Mouse (Mus musculus) heart, adult 9 months (tissue): ENCODE data around the gene Dpp6.
A peak's percentile ranks its signal among the peaks of the same experiment; 100 is the strongest.

Source experiments
- DNase-seq, 2 experiments: peaks; one replicate each; pipeline ENCODE4 v3.0.0; 2022; ENCODE audit warnings: low spot score in 2 of 2

Dpp6 gene

DNA sequence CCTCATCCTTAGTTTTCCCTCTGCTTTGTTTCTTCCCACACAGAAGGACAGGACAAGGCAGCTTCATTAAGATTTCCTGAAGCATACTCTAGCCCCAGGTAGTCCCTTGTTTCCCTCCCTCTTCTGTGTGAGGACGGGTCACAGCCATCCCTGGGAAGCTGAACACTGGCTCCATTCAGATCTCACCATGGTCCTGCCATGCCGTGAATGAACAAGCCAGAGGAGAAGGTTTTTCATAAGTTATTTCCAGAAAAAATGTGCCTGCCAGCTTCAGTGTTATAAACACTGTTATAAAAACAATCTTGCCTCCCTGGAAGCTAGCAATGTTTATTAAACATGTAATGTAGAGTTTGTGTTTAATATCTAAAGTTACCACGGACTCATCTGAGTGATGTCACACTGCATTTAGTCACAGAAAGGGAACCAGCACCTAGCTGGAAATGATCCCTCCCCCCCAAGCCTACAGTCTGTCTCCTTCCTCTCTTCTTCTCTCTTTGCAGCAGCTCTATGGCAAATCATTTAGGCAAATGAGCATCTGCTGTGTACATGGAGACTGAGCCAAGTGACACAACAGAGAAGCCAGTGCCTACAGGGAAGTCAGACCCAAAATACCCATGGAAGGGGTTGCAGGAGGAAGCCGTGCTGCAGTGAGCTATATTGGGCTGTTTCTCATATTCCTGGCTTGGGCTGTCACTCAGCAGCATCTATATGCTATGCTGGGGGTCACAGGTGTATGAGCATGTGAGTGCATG is 128.3 kb downstream of the Dpp6 start:
- DNase-seq = no peak

DNA sequence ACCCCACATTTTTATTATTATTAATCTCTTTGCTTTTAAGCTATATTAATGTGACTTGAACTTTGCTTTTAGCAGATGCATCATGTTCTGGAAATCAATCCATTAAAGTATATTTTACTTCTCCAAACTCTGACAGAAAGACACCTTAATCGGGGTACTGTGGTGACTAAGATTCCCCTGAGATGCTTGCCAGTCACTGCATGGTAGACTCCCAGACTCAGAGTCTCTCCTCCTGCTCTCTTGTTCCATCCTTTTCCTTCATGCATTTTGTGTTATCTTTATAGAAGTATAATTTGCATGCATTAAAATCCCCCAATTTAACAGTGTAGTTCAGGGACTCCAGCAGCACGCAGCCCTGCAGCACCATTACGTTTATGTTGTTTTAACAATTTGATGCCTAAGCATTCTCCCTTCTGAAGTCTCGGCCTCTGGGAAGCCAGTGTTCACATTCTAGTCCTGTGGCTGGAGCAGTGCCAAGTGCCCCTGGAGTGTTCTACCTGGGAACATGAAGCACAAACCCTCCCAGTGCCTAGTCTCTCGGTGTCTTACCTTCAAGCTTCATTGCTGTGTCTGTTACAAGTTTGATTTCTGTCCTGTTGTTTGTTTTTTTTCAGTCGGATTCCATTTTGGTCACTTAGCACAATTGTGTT is 153.1 kb downstream of the Dpp6 start:
- DNase-seq = no peak

GRCm38 (mm10) chr5:26973166-26973565 is 156.2 kb downstream of the Dpp6 start:
- no peak for DNase-seq

- no peak for DNase-seq
Measured at GRCm38 (mm10) chr5:26979348-26979747, 162.3 kb downstream of the Dpp6 start.

GRCm38 (mm10) chr5:26979755-26980154 is 162.8 kb downstream of the Dpp6 start:
- DNase-seq = no peak

DNA sequence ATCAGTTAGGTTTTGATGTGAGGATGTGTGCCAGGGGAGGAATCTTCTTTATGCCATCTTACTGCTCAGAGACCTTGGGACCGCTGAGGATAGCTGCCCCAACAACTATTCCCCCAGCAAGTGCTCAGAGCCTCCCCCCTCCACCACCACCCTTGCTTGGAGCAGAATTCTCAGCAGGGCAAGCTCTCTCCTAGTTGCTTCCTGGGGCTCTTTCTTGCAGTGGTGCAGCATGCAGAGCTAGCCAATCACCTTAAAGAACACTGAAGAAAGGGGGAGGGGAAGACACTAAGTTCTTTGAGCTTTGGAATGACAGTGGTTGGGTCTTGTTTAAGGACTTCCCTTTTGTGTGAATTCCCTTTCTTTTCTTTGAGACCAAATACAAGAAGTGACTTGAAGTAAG is 168.1 kb downstream of the Dpp6 start:
- no peak for DNase-seq

DNA sequence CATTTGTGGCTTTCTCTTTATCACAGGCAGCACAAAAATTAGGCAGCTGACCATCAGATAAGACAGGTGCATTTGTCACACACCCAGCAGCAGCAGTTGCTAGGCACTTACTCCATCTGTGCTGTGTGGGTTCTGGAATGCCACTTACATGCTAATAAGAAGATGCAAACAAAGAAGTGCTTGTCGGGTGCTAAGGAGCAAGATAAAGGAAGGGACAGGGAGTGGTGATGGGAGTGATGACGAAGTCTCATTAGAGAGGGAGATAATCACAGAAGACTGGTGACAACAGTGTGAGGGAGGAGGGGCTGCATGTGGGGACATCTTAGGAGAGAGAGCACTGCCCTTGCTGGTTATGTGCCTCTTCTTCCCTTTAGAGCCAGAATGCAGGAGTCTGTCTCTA is 174.6 kb downstream of the Dpp6 start:
- DNase-seq = no peak

DNA sequence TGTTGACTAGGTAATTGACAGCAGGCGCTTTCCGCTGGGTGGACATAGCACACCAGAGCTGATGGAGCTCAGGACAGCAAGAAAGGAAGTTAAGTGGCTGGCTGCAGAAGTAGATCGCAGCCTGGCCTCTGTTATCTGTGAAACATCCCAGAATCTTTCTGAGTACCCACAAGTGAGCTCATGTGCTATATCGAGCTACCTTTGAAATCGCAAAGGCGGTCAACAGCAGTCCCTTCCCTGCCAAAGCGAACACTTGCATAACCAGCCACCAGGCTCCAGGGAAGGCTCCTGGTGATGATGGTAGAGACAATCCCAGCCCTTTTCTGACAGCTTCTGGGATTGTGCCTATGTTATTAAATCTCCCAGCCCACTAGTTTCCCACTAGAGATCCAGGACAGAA is 186.5 kb downstream of the Dpp6 start:
- DNase-seq = peak in 1 of 2 experiments; percentile 1

DNA sequence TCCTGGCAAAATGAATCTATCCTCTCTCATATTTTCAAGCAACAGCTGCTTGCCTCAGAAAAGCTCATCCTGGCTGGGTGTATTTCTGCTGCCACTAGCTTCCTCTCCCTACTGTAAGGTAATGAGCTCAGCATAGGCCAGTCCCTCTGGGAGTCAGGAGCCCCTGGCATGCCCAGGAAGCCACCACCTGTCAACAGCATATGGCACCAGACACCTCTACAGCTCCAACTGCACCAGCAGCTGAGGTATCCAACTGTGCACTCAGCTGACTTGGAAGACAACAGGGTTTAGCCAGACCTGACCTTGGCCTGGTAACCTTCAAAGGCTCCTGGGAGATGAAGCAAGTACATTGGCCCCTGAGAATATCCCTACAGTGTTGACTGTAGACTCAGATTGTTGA is 192.2 kb downstream of the Dpp6 start:
- peak; percentile 5 to 9 for DNase-seq

GRCm38 (mm10) chr5:27010582-27010981 is 193.6 kb downstream of the Dpp6 start:
- no peak for DNase-seq

GRCm38 (mm10) chr5:27018314-27018956 is 201.4 kb downstream of the Dpp6 start:
- DNase-seq = no peak

DNA sequence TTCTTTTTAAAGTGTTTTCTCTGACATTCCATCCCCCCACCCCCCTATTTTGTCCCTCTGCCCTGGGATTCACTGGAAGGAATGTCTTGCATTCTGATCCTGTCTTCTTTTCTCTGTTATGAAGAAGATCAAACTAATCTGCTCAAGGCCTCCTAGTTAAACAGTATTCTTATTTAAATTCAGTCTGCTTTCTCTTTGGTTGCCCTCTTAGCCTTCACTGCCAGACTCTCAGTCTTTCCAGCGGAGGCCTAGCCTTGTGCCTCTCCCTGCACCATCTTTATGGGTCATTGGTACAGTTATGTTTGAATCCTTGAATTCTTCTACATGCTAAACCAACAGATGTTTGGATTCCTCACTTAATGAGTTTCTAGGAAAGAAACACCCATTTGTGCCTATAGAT is 211.6 kb downstream of the Dpp6 start:
- no peak for DNase-seq

- DNase-seq = no peak
Measured at GRCm38 (mm10) chr5:27029784-27030183, 212.8 kb downstream of the Dpp6 start.

- no peak for DNase-seq
Measured at GRCm38 (mm10) chr5:27034858-27035257, 217.9 kb downstream of the Dpp6 start.

DNA sequence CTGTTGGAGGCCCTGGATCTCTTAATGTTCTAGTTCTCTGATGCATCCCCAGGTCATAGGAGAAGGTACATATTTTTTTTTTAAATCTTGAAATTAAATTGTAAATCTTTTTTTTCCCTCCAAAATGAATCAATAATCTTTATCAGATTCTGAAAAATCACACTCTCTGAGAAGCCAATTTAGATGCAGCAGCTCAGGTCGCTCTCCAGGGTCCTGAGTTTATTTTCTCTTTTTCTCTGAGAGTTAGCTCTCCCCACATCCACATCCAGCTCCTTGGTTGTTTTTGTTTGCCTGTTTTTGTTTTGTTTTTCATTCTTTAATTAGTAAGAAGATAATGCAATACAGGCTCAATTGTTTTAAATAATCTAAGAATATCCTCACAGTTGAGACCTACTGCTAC is 218.3 kb downstream of the Dpp6 start:
- DNase-seq = no peak

DNA sequence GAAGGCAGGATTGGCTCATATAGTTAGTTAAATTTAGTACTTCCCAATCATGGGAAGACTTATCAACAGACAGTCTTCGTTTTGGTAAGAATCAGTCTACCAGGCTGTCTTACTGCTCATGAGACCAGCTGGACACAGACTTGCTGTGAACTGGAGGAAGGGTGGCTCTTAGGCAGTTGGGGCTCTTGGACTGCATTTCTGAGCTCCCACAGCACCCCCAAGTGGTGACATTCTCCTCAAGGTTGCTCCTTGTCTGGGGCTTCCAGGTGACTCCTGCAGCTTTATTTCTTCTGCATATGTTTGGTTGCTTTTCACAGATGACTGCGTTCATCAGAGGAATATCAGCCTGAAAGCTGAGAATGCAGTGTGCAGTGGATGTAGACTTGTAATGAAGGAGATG is 218.9 kb downstream of the Dpp6 start:
- no peak for DNase-seq

DNA sequence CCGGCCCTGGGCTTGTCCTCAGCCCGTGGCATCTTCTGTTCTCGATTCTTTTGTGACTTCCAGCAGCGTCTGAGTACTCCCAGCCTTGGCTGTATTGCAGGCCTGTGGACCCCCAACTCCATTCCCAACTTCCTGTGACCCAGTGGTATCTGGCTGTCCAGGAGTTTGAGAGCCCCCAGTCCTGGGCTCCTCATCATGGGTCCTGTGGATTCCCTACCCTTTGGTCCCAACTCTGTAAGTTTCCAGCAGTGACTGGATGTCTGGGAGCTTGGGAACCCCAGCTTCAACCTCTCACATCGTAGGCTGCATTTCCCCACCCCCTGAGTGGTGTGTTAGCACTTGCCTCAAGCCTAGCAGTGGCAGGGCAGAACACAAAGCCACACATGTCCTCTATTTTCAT is 220.8 kb downstream of the Dpp6 start:
- no peak for DNase-seq

DNA sequence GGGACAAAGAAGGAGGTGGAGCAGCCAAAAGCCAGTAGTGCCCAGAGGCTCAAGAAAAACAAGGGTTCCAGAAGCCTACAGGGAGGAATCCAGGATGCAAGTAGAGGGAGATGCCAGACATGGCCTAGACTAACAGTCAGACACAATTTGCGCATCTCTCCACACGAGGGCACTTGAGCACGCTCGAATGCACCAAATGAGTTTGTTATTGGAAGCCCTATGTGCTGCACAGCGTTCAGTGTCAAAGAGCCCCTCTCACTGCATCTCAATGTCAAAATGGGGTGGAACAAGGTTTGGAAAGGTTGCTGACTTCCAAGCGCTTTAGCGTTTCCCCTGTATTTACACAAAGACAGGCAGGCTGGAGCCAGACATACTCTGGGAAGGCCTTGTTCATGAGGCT is 231.2 kb downstream of the Dpp6 start:
- DNase-seq = no peak

- DNase-seq = no peak
Measured at GRCm38 (mm10) chr5:27048926-27049325, 231.9 kb downstream of the Dpp6 start.

DNA sequence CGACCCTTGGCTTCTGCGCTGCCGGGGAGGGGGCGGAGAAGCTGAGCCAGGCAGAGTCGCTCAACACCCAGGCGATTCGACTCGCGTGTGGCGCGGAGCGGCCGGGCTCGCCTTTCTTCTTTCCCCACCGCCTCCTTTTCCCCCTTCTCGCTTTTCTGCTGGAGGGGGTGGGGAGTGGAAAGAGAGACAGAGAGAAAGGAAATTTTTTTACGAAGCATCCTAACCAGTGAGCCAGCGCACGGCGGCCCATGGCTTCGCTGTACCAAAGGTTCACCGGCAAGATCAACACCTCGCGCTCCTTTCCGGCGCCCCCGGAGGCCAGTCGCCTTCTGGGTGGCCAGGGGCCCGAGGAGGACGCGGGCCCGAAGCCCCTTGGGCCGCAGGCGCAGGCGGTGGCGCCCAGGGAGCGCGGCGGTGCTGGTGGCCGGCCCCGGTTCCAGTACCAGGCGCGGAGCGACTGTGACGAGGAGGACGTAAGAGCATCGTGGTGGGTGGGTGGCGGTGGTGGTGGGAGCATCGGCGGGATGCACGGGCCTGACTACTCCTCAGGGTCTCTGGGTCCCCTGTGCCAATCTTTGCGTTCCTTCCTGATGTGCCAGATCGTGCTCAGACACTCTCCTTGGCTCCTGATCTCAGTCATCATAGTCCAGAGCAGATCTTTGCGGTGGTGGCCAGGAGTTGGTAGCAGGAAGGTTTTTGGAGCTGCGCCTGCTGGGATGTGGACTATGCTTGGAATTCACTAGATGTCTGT is 232.5 kb downstream of the Dpp6 start:
- DNase-seq = no peak

DNA sequence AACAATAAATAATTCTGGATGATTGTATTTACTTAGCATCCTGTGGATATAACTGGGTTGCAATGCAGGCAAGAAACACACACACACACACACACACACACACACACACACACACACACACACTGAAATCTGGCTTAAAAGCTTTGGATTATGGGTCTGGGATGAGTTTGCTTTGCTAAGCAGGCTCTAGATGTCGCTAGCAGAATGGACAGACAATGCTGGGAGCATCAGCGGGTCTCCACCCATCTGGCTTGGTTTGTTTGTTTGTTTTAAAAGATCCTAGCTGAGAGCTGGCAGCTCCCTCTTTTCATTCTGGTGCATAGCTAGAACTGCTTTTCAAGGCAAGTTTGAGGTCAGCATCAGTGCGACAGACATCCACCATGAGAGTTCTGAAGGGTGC is 234.2 kb downstream of the Dpp6 start:
- no peak for DNase-seq

GRCm38 (mm10) chr5:27052441-27052840 is 235.4 kb downstream of the Dpp6 start:
- DNase-seq = no peak
